Comparison of ENCODE assay signal across 23 mouse cellular contexts in the genomic region with DNA sequence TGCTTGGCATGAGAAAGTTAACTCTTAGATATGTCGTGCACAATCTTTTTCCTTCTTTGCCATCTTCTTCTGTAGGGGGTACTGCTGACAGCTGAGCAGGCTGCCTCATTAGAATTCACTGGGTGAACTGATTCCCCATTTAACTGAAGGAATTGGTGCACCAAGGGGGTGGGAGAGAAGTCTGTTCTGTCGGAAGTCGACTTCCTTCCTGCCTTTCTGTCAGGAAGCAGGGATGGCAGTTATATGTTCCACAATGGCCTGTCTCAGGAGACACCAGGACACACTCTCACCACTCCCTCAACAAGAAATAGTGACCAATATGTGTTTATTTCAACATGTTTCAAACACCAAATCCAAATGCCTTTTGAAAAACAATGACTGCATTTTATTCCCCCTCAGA.
A peak's percentile ranks its signal among the peaks of the same experiment; 100 is the strongest.
DNase-seq lines count a peak whose midpoint lies in the region; ATAC-seq and TF ChIP-seq lines count a peak whose summit lies in the region.
"Had no signal": no experiment of that assay in that cellular context is flagged by ENCODE, and none has a peak within 500 bp of the region (broad histone marks: within the 10 kb centered on the region; RNA-seq: fewer than 3 reads in every experiment).

No protein-coding gene starts in this region.

- H3K4me2 ChIP-seq in kidney, embryonic 15.5 days = no peak overlapping the region
- no peak overlapping the region for H3K4me2 ChIP-seq in lung, embryonic 15.5 days
- H3K4me2 ChIP-seq in intestine, postnatal 0 days (replicated peaks; ENCODE audit: low read depth) = no peak overlapping the region
- H3K4me2 ChIP-seq: embryonic facial prominence, embryonic 15.5 days; hindbrain, embryonic 13.5 days had no signal

- H3K9ac ChIP-seq in heart, adult 2 months (ENCODE audit: low read depth, low read length) = no peak overlapping the region
- no peak overlapping the region for H3K9ac ChIP-seq in kidney, embryonic 15.5 days
- no peak overlapping the region for H3K9ac ChIP-seq in lung, embryonic 15.5 days
- no peak overlapping the region for H3K9ac ChIP-seq in intestine, postnatal 0 days (ENCODE audit: low read depth, low read length)
- H3K9ac ChIP-seq: embryonic facial prominence, embryonic 15.5 days; hindbrain, embryonic 13.5 days had no signal

- DNase-seq in heart, adult 2 months = no peak
- DNase-seq in heart, postnatal 25 days (ENCODE audit: low spot score) = no peak
- DNase-seq in kidney, adult 8-10 months = no peak
- no peak for DNase-seq in lung, postnatal 36 days
- DNase-seq: adrenal gland, adult 2 months; adrenal gland, postnatal 25 days; cerebellum, adult 11 months; cerebellum, adult 8-10 months; cerebellum, postnatal 14 days; embryo, embryonic 11 days; gastrocnemius, adult 2 months; gastrocnemius, postnatal 25 days had no signal

- no peaks in the 10 kb centered on the region for H3K9me3 ChIP-seq in kidney, embryonic 15.5 days (replicated peaks)
- H3K9me3 ChIP-seq in lung, embryonic 15.5 days = no peaks in the 10 kb centered on the region
- no peaks in the 10 kb centered on the region for H3K9me3 ChIP-seq in intestine, postnatal 0 days (ENCODE audit: control insufficient read depth)
- H3K9me3 ChIP-seq: embryonic facial prominence, embryonic 15.5 days; forebrain, embryonic 10.5 days; hindbrain, embryonic 13.5 days had no signal

- H3K4me3 ChIP-seq in heart, adult 2 months = no peak overlapping the region
- H3K4me3 ChIP-seq in kidney, embryonic 15.5 days (replicated peaks) = no peak overlapping the region
- no peak overlapping the region for H3K4me3 ChIP-seq in lung, embryonic 15.5 days
- no peak overlapping the region for H3K4me3 ChIP-seq in intestine, postnatal 0 days (ENCODE audit: low read depth, low read length)
- H3K4me3 ChIP-seq: embryonic facial prominence, embryonic 15.5 days; erythroblast, embryonic 14.5 days; forebrain, embryonic 10.5 days; gastrocnemius, adult 2 months; hindbrain, embryonic 13.5 days had no signal

- 50% methylated on average over 3 of the region's 3 CpGs for WGBS in heart, adult 2 months
- WGBS in kidney, embryonic 15.5 days = 43% methylated on average over 3 of the region's 3 CpGs
- 40% methylated on average over 3 of the region's 3 CpGs for WGBS in lung, embryonic 15.5 days
- WGBS in intestine, postnatal 0 days = 61% methylated on average over 3 of the region's 3 CpGs

- no peak for ATAC-seq in kidney, embryonic 15.5 days (replicated peaks; ENCODE audit: low FRiP score)
- ATAC-seq in lung, embryonic 15.5 days (ENCODE audit: borderline replicate concordance, extremely low read depth, low FRiP score, low TSS enrichment) = no peak
- peak; percentile 67 for ATAC-seq in granulocyte monocyte progenitor cell, adult 5-6 weeks (replicated peaks; ENCODE audit: poor library complexity, severe bottlenecking)
- ATAC-seq in intestine, postnatal 0 days = no peak
- ATAC-seq: forebrain, embryonic 14.5 days; hindbrain, postnatal 0 days had no signal

- H3K27ac ChIP-seq in heart, adult 2 months = peak overlapping the region; percentile 55
- H3K27ac ChIP-seq in kidney, embryonic 15.5 days = 0 out of 2 replicates have a peak overlapping the region, but pooled peaks have one; percentile 6
- H3K27ac ChIP-seq in lung, embryonic 15.5 days = 0 out of 2 replicates have a peak overlapping the region, but pooled peaks have one; percentile 29
- H3K27ac ChIP-seq in intestine, postnatal 0 days (ENCODE audit: low read depth, low read length) = no peak overlapping the region
- H3K27ac ChIP-seq: embryonic facial prominence, embryonic 15.5 days; forebrain, embryonic 10.5 days; gastrocnemius, adult 2 months; hindbrain, embryonic 13.5 days; hindbrain, postnatal 0 days had no signal

- no peak for TF ChIP-seq EP300 in heart, adult 2 months (IDR thresholded peaks at IDR 0.05; ENCODE audit: insufficient read depth, low read depth, low read length)

- no peaks in the 10 kb centered on the region for H3K4me1 ChIP-seq in heart, adult 2 months (ENCODE audit: control insufficient read depth, insufficient read depth, low read length)
- H3K4me1 ChIP-seq in kidney, embryonic 15.5 days = no peaks in the 10 kb centered on the region
- no peaks in the 10 kb centered on the region for H3K4me1 ChIP-seq in lung, embryonic 15.5 days
- H3K4me1 ChIP-seq in intestine, postnatal 0 days (replicated peaks; ENCODE audit: control insufficient read depth, insufficient read depth, low read length) = no peaks in the 10 kb centered on the region
- H3K4me1 ChIP-seq: embryonic facial prominence, embryonic 15.5 days; forebrain, embryonic 10.5 days; hindbrain, embryonic 13.5 days had no signal

- H3K27me3 ChIP-seq in heart, adult 2 months (ENCODE audit: control insufficient read depth, insufficient read depth, low read length) = no peaks in the 10 kb centered on the region
- H3K27me3 ChIP-seq in kidney, embryonic 15.5 days = peaks cover 11% of the 10 kb centered on the region; the same call in 1 of the 2 replicates
- H3K27me3 ChIP-seq in lung, embryonic 15.5 days = no peaks in the 10 kb centered on the region
- no peaks in the 10 kb centered on the region for H3K27me3 ChIP-seq in intestine, postnatal 0 days (replicated peaks; ENCODE audit: control insufficient read depth, insufficient read depth, low read length)
- H3K27me3 ChIP-seq: CH12.LX; embryonic facial prominence, embryonic 15.5 days; hindbrain, embryonic 13.5 days had no signal

- no peaks in the 10 kb centered on the region for H3K36me3 ChIP-seq in heart, adult 2 months (ENCODE audit: control insufficient read depth, insufficient read depth, low read length)
- H3K36me3 ChIP-seq in kidney, embryonic 15.5 days = no peaks in the 10 kb centered on the region
- H3K36me3 ChIP-seq in lung, embryonic 15.5 days = no peaks in the 10 kb centered on the region
- H3K36me3 ChIP-seq in intestine, postnatal 0 days (ENCODE audit: control insufficient read depth, insufficient read depth) = no peaks in the 10 kb centered on the region
- H3K36me3 ChIP-seq: embryonic facial prominence, embryonic 15.5 days; forebrain, embryonic 10.5 days; hindbrain, embryonic 13.5 days had no signal

- no peaks in the 10 kb centered on the region for H3K79me2 ChIP-seq in heart, adult 2 months (replicated peaks; ENCODE audit: control insufficient read depth, insufficient read depth, low read length)

- TF ChIP-seq CTCF in heart, adult 2 months (IDR thresholded peaks at IDR 0.05) = no peak
- TF ChIP-seq CTCF in intestine, postnatal 0 days (IDR thresholded peaks at IDR 0.05; ENCODE audit: low read depth) = no peak

- intact Hi-C loops in heart, adult 2 months (cut with DNase I) = no loop called here
- intact Hi-C loops in heart, postnatal 25 days (cut with DNase I) = no loop called here

- TF ChIP-seq POLR2A in heart, adult 2 months (IDR thresholded peaks at IDR 0.05; ENCODE audit: insufficient read depth, low read depth, low read length) = no peak
